Mouse (Mus musculus) cerebellum, adult 2 months (tissue): ENCODE results near the gene AU015836.

ENCODE experiments used
- CTCF ChIP-seq: fragments of 200-500 bp; IDR thresholded peaks from 2 replicates; pipeline ENCODE4 v1.5.1; 2011; ENCODE audit warnings: low read depth, mild to moderate bottlenecking, control low read depth, low read length, moderate library complexity, borderline replicate concordance; ENCODE audit not compliant: insufficient read depth
- POLR2A ChIP-seq: fragments of 200-500 bp; IDR thresholded peaks from 2 replicates; pipeline ENCODE4 v1.6.1; 2011; ENCODE audit warnings: low read length, control low read depth, borderline replicate concordance; ENCODE audit not compliant: insufficient read depth

GRCm38 (mm10) chrX:94009442-94009841 is 41.0 kb downstream of the AU015836 start:
- TF ChIP-seq CTCF = no peak
- no peak for TF ChIP-seq POLR2A
